Mouse (Mus musculus): ENCODE results near the gene Cldn7.

Cldn7 gene

DNA sequence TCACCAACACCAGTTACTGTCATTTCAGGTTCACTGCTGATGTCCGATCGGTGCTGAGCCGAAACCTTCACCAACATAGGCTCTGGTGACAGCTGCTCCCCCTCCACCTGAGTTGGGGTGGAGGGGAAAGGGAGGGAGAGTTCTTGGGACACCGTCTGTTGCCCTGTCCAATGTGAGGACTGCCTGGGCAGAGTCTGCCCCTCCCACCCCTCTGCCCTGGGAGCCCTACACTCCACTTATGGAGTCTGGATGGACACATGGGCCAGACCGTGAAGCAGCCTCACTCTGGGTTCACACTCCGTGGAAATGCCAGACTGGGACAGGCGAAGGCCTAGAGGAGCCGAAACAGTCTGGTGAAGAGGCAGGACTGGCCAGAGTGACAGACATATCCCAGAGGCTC, 25.4 kb downstream of the Cldn7 start:
- no peak for DNase-seq (ENCODE audit: low read depth, low spot score)

DNA sequence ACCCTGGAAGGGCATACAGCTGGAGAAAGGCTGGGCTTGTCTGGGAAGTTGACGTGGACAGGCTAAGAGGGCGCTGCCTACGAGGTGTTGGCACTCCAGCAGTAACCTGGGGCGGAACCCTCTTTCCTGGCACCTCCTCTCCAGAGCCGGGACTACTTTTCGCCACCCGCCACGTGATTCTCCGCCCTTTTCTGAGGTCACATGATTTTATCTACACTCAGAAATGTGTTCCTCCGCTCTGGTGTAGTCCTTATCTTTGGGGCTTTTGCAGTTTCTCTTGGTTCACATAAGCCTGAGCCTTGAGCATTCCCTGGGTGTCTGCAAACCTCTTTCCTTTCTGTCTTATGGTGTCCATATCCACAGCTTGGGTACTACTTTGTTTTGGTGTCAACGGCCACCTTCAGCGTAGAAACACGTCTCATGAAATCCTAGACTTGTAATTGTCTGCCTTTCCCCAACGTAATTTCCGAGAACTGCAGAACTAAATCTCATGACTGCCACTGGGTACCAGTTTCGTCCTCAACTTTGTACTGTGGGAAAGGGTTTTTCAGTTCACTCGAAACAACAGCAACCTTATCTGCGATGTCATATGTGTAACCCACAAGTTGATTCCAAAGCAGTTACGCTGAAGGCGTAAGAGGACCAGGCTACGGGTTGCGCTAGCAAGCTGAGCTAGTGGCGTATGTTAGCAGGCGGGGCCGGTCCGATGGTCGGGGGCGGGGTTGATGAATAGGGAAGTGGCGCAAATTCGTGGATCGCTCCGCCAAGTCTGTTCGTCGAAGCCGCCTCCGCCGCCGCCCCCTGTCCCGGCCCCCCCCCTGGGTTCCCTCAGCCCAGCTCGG, 26.5 kb downstream of the Cldn7 start, which contains the start of gene Gabarap:
Gabarap (plus strand) TSS at position 294 of the 842 bp plus-strand sequence.
- DNase-seq (ENCODE audit: low read depth, low spot score), result peak; percentile 98

DNA sequence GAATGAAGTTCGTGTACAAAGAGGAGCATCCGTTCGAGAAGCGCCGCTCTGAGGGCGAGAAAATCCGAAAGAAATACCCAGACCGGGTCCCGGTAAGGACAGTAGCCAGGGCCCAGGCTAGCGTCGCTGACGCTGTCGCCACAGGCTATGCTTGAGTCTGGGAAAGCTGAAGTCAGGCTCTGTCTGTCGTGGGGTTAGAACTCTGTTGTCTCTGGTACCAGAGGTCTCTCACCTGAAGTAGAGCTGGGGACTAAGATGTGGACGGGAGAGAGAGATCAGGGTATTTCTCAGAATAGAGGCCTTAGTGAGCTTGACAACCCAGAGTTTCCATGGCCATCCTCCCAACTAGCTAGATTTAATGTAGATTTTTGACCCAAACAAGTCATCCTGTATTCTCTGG, 27.1 kb downstream of the Cldn7 start:
- no peak for DNase-seq (ENCODE audit: low read depth, low spot score)

DNA sequence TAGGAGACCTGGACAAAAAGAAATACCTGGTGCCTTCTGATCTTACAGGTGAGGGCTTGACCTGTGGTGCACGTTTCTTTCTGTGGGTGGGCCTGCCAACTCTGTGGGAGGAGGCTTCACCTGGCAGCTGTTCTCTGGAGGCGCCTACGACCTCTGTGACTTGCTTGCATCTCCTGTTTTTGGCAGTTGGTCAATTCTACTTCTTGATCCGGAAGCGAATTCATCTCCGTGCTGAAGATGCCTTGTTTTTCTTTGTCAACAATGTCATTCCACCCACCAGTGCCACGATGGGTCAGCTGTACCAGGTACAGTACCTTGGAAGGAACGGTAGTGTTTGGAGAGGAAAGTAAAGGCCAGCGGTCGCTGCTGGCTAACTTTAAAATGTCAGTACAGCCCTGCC, 27.8 kb downstream of the Cldn7 start:
- no peak for DNase-seq (ENCODE audit: low read depth, low spot score)

DNA sequence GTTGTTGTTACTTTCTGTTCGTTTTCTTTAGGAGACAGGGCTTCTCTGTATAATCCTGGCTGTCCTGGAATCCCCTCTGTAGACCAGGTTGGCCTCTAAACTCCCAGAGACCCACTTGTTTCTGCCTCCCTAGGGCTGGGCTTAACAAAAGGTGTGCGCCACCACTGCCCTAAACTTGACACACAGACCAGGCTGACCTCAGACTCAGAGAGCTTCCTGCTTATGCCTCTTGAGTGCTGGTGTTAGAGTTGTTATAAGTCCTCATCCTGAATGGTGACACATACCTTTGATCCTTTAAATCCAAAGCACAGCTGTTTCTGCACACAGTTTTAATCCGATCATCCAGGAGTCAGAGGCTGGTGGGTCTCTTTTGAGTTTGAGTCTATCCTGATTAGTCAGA, 28.4 kb downstream of the Cldn7 start:
- no peak for DNase-seq (ENCODE audit: low read depth, low spot score)

DNA sequence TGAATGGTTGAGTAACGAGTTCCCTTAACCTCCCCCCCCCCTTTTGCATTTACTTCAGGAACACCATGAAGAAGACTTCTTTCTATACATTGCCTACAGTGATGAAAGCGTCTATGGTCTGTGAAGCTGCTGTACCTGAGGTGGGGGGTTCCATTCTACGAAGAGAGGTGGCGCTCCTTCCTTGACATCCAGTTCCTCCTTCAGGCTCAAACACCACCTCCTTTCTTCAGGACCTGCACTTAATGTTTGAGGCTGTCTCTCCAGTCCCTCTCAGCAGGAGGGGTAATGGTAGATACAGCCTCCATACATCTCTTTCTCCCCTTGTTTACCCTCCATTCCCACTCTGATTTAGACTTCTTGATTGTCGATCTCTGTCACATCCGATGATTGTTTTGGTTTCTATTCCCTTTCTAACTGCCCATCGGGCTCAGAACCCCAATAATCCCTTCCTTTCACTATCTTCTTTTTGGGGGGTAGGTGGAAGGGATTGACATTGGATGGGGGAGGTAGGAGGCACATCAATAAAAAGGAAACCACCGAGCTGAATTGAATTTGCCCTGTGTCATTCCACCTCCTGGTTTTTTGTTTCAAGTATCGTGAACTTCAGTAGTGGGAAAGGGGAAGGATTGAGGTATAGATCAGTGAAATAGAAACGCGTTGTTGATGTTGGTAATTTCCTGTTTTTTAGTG, 30.0 kb downstream of the Cldn7 start:
- no peak for DNase-seq (ENCODE audit: low read depth, low spot score)

DNA sequence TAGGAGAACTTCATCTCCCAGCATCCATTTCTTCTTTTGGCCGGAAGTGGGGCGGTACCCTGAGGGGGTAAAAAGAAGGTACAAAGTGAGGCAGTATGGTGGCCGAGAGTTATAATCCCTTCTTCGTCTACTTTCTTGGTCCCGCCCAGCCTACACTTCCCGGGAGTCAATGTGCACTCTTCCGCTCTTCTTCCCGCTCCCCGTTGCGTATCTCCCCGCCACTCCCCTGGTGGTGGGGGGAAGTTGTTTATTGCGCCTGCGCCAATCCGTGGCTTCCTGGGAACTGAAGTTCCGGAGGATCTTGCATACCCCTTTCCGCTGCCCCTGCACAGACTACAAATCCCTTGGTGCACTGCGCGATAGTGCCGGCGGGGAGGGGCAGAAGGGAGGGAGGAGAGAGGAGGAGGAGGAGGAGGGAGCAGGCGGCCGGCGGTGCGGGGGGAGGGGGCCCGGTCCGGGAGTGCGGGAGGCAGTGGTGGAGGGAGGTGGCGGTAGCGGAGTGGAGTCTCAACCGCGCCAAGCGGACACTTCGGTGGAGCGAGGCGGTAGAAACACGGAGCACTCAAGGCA, 30.9 kb downstream of the Cldn7 start, which contains the start of gene Phf23:
Phf23 (plus strand) TSS at position 387 of the 570 bp plus-strand sequence.
- DNase-seq (ENCODE audit: low read depth, low spot score), result peak; percentile 99

DNA sequence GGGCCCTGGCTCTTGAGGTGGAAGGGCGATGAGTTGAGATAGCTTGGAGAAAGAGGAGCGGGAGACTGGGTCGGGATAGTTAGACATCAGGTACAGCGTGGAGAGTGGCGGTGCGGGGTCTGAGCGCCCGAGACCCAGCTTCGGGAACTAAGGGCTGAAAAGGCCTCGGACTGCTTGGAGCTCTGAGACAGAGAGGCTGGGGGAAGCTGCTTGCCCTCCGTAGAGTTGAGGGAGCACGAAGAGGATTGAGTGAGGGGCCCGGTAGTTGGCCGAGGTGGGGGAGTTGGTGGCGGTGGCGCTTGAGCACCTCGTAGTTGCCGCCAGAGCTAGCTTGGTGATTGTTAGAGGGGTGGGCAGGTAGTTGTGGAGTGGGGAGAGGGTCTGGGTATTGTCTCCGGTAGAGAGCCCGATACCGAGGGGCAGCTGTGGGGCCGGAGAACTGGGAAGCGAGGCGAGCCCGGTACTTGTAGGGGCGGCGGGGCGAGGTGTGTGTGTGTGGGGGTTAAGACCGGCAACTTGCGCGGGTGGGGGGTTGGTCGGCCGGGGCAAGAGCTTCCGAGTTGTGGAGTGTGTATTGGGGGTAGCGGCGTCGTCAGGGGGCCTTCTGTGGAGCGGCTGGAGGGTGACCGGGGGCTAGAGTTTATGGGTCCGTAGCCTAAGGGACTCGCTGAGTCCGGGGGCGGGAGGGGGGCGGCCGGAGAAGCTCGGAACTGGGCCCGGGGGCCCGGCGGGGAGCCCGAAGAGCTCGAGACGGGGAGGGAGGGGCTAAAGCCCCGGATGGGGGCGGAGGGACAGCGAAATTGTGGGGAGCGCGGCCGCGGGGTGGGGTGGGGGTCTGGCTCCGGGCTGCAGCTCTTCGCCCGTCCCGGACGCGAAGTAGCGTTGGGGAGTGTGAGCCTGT, 31.8 kb downstream of the Cldn7 start:
- no peak for DNase-seq (ENCODE audit: low read depth, low spot score)

DNA sequence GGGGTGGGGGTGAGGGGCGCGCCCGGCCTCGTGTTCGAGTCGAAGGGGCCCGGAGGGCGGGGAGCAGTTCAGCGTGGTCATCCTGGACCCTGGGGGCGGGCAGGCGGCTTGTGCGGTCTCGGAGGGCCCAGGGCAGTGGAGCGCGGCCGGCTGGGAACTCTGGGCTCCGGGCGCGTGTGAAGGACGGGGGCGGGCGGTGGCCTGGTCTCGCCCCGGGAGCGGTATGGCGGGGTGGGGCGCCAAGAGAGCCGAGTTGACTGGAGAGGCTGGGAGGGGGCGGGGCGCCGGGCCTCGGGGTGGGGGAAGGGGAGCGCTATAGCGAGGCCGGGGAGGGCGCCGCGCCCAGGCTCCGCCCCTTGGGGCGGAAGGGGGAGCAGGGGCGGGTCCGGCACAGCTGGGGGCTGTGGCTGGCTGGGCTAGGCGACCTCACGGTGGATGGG, 32.5 kb downstream of the Cldn7 start:
- DNase-seq (ENCODE audit: low read depth, low spot score), result peak; percentile 81

DNA sequence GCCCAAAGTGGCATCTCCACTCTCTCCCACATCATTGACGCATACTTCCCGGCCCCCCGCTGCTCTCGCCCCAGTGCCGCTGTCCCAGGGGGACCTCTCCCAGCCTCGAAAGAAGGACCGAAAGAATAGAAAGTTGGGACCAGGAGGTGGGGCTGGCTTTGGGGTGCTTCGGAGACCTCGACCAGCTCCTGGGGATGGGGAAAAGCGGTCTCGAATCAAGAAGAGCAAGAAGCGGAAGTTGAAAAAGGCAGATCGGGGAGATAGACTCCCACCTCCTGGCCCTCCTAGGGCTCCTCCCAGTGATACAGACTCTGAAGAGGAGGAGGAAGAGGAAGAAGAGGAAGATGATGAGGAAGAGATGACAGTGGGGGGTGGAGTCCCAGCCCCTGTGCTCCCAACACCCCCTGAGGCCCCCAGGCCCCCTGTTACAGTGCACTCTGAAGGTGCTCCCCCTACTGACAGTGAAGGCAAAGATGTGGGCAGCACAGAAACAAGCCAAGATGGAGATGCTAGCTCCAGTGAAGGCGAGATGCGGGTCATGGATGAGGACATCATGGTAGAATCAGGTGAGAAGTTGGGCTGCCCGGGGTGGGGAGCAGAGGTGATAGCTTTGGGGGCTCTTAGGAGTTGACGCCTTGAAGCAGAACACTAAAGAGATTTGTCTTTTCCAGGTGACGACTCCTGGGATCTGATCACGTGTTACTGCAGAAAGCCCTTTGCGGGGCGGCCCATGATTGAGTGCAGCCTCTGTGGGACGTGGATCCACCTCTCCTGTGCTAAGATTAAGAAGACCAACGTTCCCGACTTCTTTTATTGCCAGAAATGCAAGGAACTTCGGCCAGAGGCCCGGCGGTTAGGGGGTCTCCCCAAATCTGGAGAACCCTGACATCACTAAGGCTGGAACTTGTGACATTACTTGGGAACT, 34.2 kb downstream of the Cldn7 start:
- no peak for DNase-seq (ENCODE audit: low read depth, low spot score)

DNA sequence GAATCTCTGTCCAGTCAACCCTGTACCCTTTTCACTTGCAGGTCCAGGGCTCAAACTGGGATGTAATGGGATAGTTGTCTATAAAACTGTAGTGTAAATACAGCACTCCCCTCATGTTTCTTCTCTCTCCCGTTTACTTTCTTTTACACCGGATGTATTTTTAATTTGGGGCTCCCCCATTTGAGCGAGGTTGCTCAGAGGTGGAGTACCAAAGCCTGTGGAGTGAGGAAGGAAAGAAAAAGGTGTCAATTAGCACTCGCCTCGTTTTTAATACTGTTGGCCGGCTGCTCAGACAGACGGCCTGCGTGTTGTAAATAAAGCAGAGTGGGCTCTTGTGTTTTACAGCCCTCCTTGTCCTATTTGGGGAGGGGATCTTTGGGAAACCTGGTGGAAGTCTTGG, 35.1 kb downstream of the Cldn7 start:
- DNase-seq (ENCODE audit: low read depth, low spot score), result no peak

DNA sequence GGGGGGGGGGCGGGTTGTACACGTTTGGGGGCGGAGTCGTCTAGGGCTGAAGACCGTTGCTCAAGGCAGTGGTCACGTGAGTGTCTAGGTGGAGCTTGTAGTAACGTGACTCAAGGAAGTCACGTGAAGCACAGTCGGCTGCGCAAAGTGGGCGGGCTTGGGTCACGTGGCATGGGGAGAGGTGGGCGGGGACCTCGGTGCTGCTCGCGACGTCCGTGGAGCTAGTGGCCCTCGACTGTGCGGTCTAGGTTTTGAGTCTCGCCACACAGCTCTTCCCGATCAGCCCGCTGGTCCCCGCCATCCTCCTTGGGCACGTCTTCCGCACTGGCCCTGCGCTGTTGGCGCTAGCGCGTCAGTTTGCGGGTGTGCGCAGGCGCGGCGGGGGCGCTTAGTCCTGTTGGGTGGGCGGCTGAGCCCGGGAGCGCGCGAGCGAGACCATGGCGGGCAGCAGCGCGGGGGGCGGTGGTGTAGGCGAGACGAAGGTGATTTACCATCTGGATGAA, 35.9 kb downstream of the Cldn7 start, which contains the start of gene Dvl2:
Dvl2 (plus strand) TSS at position 200 of the 503 bp plus-strand sequence.
- DNase-seq (ENCODE audit: low read depth, low spot score), result peak; percentile 98

DNA sequence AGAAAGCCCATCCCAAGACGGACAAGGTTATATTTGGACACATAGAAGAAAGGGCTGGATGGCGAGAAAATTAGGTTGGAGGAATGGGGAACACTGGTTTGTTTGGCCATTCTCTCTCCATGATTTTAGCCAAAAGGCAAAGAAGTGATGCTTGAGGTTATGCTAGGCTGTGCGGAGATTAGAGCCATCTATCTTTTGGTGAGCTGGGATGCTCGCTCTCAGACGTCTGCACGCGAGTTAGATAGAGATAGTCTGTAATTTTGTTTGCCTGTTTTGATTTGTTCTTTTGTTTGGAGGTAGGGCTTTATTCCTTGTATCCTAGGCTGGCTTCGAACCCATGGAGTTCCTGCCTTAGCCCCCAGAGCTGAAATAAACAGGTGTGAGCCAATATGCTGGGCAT, 36.6 kb downstream of the Cldn7 start:
- DNase-seq (ENCODE audit: low read depth, low spot score), result no peak

DNA sequence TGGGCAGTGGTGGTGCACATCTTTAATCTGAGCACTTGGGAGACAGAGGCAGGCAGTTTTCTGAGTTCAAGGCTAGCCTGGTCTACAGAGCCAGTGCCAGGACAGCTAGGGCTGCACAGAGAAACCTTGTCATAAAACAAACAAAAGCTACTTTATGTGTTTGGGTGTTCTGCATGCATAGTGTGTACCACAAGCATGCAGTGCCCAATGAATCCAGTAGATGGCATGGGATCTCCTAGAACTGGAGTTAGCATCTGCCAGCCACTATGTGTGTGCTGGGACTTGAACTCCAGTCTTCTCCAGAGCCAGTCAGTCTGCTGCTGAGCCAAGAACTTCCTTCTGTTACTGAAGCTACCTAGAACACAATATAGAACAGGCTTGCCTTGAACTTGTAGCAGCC, 37.3 kb downstream of the Cldn7 start:
- peak; percentile 85 for DNase-seq (ENCODE audit: low read depth, low spot score)

DNA sequence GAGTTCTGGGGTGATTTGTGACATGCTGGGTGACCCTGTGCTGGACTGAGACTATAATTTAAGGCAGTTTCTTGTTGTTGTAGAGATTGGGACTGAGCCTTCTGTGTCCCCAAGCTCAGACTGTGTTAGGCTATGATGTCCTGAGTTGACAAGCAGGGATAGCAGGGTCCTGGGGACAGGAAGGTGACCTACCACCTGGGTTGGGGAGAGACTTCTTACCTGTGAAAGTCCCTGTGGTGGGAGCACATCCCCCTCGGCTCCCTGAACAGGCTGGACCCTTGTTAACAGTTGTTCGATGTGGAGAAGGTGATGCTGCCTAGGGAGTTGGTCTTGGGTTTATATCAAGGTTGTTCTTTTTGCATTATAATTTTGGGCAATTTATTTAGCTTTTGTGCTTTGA, 37.9 kb downstream of the Cldn7 start:
- DNase-seq (ENCODE audit: low read depth, low spot score), result no peak

DNA sequence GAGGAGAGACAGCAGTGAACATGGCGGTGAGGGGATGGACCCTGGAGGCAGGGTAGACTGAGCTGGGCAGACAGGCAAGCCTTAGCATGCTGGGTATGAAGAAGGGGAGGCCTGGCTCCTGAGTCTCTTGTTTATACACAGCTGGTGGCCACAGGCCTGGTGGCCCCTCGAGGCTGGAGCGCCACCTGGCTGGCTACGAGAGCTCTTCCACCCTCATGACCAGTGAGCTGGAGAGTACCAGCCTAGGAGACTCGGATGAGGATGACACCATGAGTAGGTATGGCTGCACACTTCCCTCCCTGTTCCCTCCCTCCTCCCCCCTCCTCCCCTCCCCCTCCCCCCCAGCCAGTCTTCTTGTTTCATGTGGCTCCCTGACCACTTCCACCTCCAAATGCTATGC, 40.9 kb downstream of the Cldn7 start:
- no peak for DNase-seq (ENCODE audit: low read depth, low spot score)

DNA sequence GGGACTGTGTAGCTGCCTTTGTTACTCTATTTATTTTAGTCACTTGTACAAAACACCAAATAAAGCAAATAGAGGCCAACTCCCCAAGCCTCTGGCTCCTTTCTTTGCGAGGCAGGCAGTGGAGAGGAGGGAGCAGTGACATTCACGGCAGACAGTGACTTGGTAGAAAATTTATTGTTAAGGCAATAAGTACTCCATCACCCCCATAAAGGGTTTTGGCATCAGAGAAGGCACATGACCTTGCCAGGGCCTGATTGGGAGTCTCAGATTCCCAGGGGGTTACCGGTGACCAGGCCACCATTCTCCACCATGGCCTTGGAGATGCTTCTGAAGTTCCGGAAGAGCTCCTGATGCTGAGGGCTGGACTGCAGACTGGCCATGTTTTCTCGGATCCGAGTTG, 45.5 kb downstream of the Cldn7 start:
- DNase-seq (ENCODE audit: low read depth, low spot score), result no peak

DNA sequence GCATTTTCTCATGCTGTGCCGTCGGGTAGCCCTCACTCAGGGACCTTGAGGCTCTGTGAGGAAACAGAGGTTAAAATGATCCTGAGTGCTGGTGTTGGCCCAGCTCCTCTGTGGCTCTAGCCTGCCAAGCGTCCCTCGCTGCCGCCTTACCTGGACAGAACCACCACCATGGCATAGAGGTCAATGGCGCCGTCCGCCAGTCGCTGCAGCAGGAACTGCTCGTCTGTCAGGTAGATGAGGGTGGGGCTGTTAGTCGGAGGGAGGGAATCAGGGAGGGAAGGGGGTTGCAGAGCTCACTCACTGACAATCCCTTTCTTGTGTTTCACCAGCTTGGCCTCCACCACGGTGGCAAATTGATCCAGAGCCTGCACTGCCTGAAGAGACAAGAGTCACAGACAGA, 46.0 kb downstream of the Cldn7 start:
- no peak for DNase-seq (ENCODE audit: low read depth, low spot score)

DNA sequence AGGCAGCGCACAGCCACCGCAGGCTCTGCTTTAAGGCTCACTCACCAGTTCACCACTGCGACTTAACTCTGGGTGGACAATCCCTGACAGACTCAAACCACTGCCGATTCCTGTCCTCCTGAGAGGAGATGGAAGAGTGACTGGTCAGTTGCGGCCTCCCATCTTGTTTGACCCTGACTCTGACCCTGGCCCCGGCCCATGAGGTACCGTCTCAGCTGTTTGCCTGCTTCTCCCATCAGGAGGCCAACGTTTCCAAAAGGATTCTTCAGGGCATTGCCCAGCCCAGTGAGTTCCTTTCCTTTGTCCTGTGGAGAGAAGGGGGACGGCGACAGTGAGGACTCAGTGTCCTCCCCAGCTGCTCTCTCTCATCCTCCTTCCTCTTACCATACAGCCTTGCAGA, 46.4 kb downstream of the Cldn7 start:
- DNase-seq (ENCODE audit: low read depth, low spot score), result no peak

DNA sequence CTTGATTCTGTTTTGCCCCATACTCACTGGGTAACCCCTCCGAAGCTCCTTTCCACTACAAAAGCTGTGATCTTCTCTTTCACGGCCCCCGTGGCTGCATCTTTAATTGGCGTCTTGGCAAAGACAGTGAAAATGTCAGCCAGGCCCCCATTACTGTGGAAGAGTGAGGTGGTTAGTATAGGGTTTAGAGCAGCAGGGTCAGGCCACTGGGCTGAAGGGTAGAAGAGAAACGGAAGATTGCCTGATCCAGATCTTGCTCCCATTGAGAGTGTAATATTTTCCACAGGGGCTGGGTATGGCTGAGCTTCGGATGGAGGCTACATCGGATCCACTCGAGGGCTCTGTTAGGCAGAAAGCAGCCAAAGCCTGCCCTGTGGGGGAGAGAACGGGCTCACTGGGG, 48.4 kb downstream of the Cldn7 start:
- DNase-seq (ENCODE audit: low read depth, low spot score), result no peak

All from 3T3-L1 (cell line).